Mouse (Mus musculus): ENCODE measurements around the gene Tmbim4.
"Not testable (repeated sequence)": the region's sequence is repeated elsewhere in the genome, so short reads cannot be mapped to it uniquely, and the experiment has no call there.

The Tmbim4 gene

GRCm38 (mm10) chr10:120197061-120197835, 4.1 kb upstream of the Tmbim4 start:
- DNase-seq (ENCODE audit: low spot score), result no peak

- DNase-seq (ENCODE audit: low spot score), result peak; percentile 50
Observed at GRCm38 (mm10) chr10:120201961-120202402, 592 bp downstream of the Tmbim4 start, which contains the start of gene Irak3. TSS of gene Irak3 (minus strand) at chr10:120202130.

- DNase-seq (ENCODE audit: low spot score), result no peak
Observed at GRCm38 (mm10) chr10:120202467-120203250, 1.3 kb downstream of the Tmbim4 start.

GRCm38 (mm10) chr10:120204591-120205210, 3.3 kb downstream of the Tmbim4 start:
- DNase-seq (ENCODE audit: low spot score), result no peak

GRCm38 (mm10) chr10:120208015-120208414, 6.6 kb downstream of the Tmbim4 start:
- DNase-seq (ENCODE audit: low spot score), result no peak

- peak; percentile 92 for DNase-seq (ENCODE audit: low spot score)
Observed at GRCm38 (mm10) chr10:120208575-120209538, 7.5 kb downstream of the Tmbim4 start.

GRCm38 (mm10) chr10:120209539-120209925, 8.1 kb downstream of the Tmbim4 start:
- peak; percentile 21 for DNase-seq (ENCODE audit: low spot score)

GRCm38 (mm10) chr10:120210096-120210495, 8.7 kb downstream of the Tmbim4 start:
- DNase-seq (ENCODE audit: low spot score), result no peak

GRCm38 (mm10) chr10:120217099-120217498, 15.7 kb downstream of the Tmbim4 start:
- not testable (repeated sequence) for DNase-seq (ENCODE audit: low spot score)

GRCm38 (mm10) chr10:120218996-120219395, 17.6 kb downstream of the Tmbim4 start:
- no peak for DNase-seq (ENCODE audit: low spot score)

- DNase-seq (ENCODE audit: low spot score), result no peak
Observed at GRCm38 (mm10) chr10:120219578-120220359, 18.4 kb downstream of the Tmbim4 start.

- no peak for DNase-seq (ENCODE audit: low spot score)
Observed at GRCm38 (mm10) chr10:120220776-120221175, 19.4 kb downstream of the Tmbim4 start.

- DNase-seq (ENCODE audit: low spot score), result peak; percentile 91
Observed at GRCm38 (mm10) chr10:120226871-120227661, 25.7 kb downstream of the Tmbim4 start, which contains the start of gene Llph. TSS of gene Llph (plus strand) at chr10:120227070.

GRCm38 (mm10) chr10:120231718-120232117, 30.3 kb downstream of the Tmbim4 start:
- DNase-seq (ENCODE audit: low spot score), result peak; percentile 60

GRCm38 (mm10) chr10:120233655-120234367, 32.4 kb downstream of the Tmbim4 start:
- DNase-seq (ENCODE audit: low spot score), result peak; percentile 68

- DNase-seq (ENCODE audit: low spot score), result no peak
Observed at GRCm38 (mm10) chr10:120236855-120237254, 35.5 kb downstream of the Tmbim4 start.

GRCm38 (mm10) chr10:120238241-120238640, 36.9 kb downstream of the Tmbim4 start:
- DNase-seq (ENCODE audit: low spot score), result no peak

- DNase-seq (ENCODE audit: low spot score), result no peak
Observed at GRCm38 (mm10) chr10:120239476-120239875, 38.1 kb downstream of the Tmbim4 start.

- no peak for DNase-seq (ENCODE audit: low spot score)
Observed at GRCm38 (mm10) chr10:120242421-120242820, 41.0 kb downstream of the Tmbim4 start.
